Mouse (Mus musculus) hindbrain, embryonic 11.5 days (tissue): ENCODE results near the gene Malsu1. TPM values are rescaled to one million over a fixed set of nuclear protein-coding genes. Genes with fewer than 3 reads are reported as not detected.

Experiments used
- ATAC-seq: fragments of 200-750 bp; cut with Nextera tagmentation; 2 replicates; pipeline ENCODE4 v1.8.0; 2017; ENCODE audit warnings: mild to moderate bottlenecking, moderate TSS enrichment, moderate library complexity; ENCODE audit not compliant: low FRiP score
- DNase-seq: peaks from one replicate; pipeline ENCODE4 v3.0.0-alpha.2; 2015; ENCODE audit warnings: low spot score
- H3K27ac ChIP-seq: fragments of 300-500 bp; sonication (generic); 2 replicates; pipeline ENCODE4 v1.5.1; 2014; ENCODE audit warnings: mild to moderate bottlenecking, low read depth, low read length
- H3K27me3 ChIP-seq: fragments of 300-500 bp; sonication (generic); 2 replicates; pipeline ENCODE4 v1.6.1; 2014; ENCODE audit warnings: mild to moderate bottlenecking, low read length, moderate library complexity, mixed read lengths; ENCODE audit not compliant: control insufficient read depth, insufficient read depth
- H3K36me3 ChIP-seq: fragments of 300-500 bp; sonication (generic); 2 replicates; pipeline ENCODE4 v1.6.1; 2014; ENCODE audit warnings: mild to moderate bottlenecking, low read length, moderate library complexity, mixed read lengths; ENCODE audit not compliant: control insufficient read depth, insufficient read depth
- H3K4me1 ChIP-seq: fragments of 300-500 bp; sonication (generic); replicated peaks from 2 replicates; pipeline ENCODE4 v1.6.1; 2014; ENCODE audit warnings: low read length, mixed read lengths; ENCODE audit not compliant: control insufficient read depth, insufficient read depth
- H3K4me2 ChIP-seq: fragments of 300-500 bp; sonication (generic); replicated peaks from 2 replicates; pipeline ENCODE4 v1.6.1; 2014; ENCODE audit warnings: mild to moderate bottlenecking, low read depth, low read length
- H3K4me3 ChIP-seq: fragments of 300-500 bp; sonication (generic); 2 replicates; pipeline ENCODE4 v1.5.1; 2014; ENCODE audit warnings: low read depth, low read length
- H3K9ac ChIP-seq: fragments of 300-500 bp; sonication (generic); 2 replicates; pipeline ENCODE4 v1.6.1; 2014; ENCODE audit warnings: low read depth, low read length
- H3K9me3 ChIP-seq: fragments of 300-500 bp; sonication (generic); 2 replicates; pipeline ENCODE4 v1.6.1; 2016; ENCODE audit warnings: low read length; ENCODE audit not compliant: control insufficient read depth
- WGBS: fragments of 180-500 bp; shearing (Covaris S2); extraction: QIAGEN DNeasy Blood & Tissue Kit; methylation state at CpG from one replicate; pipeline ENCODE4 v1.1.7; 2014; 5-methylcytosine and 5-hydroxymethylcytosine counted together
- polyA plus RNA-seq: library from polyadenylated mRNA; unstranded; fragments of >200 nt; fragmentation: Nextera tagmentation; extraction: Ambion mirVana; gene quantifications from 2 replicates; pipeline ENCODE4 v1.2.1, GENCODE M21; 2014

Malsu1 gene
- polyA plus RNA-seq, 1 experiment from 2014 or later: 57.9 TPM

- H3K9ac ChIP-seq: no peak overlapping the region
- H3K4me3 ChIP-seq: no peak overlapping the region
- no peaks in the 10 kb centered on the region for H3K27me3 ChIP-seq
- no peak overlapping the region for H3K27ac ChIP-seq
- no peaks in the 10 kb centered on the region for H3K9me3 ChIP-seq
- no peak overlapping the region for H3K4me2 ChIP-seq
- WGBS: 95% methylated on average over 8 of the region's 8 CpGs
- no peaks in the 10 kb centered on the region for H3K4me1 ChIP-seq
- ATAC-seq: no peak
- H3K36me3 ChIP-seq: 0 out of 2 replicates have a peak, but pooled peaks cover 3% of the 10 kb centered on the region
- no peak for DNase-seq
Observed at GRCm38 (mm10) chr6:49116241-49116640, 42.6 kb downstream of the Malsu1 start.

- no peak overlapping the region for H3K4me2 ChIP-seq
- ATAC-seq (no peak), DNase-seq (no peak)
- WGBS: 89% methylated on average over 8 of the region's 8 CpGs
- no peak overlapping the region for H3K9ac ChIP-seq
- H3K27me3 ChIP-seq: no peaks in the 10 kb centered on the region
- H3K9me3 ChIP-seq: no peaks in the 10 kb centered on the region
- no peaks in the 10 kb centered on the region for H3K4me1 ChIP-seq
- no peak overlapping the region for H3K4me3 ChIP-seq
- H3K27ac ChIP-seq: no peak overlapping the region
- 0 out of 2 replicates have a peak, but pooled peaks cover 3% of the 10 kb centered on the region for H3K36me3 ChIP-seq
Observed at GRCm38 (mm10) chr6:49118446-49118845, 44.9 kb downstream of the Malsu1 start.

GRCm38 (mm10) chr6:49119462-49120135 lies 46.0 kb downstream of the Malsu1 start:
- Histone ChIP-seq H3K27ac (no peak overlapping the region), H3K4me2 (no peak overlapping the region), H3K27me3 (no peaks in the 10 kb centered on the region), H3K4me1 (no peaks in the 10 kb centered on the region), H3K4me3 (no peak overlapping the region), H3K9ac (no peak overlapping the region), H3K9me3 (no peaks in the 10 kb centered on the region), H3K36me3 (0 out of 2 replicates have a peak, but pooled peaks cover 3% of the 10 kb centered on the region)
- DNase-seq (no peak), ATAC-seq (no peak)
- WGBS: 100% methylated on average over 1 of the region's 1 CpGs

GRCm38 (mm10) chr6:49120370-49120769 lies 46.8 kb downstream of the Malsu1 start:
- Histone ChIP-seq H3K9me3 (no peaks in the 10 kb centered on the region), H3K4me1 (no peaks in the 10 kb centered on the region), H3K4me2 (no peak overlapping the region), H3K4me3 (no peak overlapping the region), H3K27me3 (no peaks in the 10 kb centered on the region), H3K27ac (no peak overlapping the region), H3K36me3 (no peaks in the 10 kb centered on the region), H3K9ac (no peak overlapping the region)
- 93% methylated on average over 3 of the region's 3 CpGs for WGBS
- no peak for DNase-seq
- ATAC-seq: no peak

- H3K9ac ChIP-seq: no peak overlapping the region
- ATAC-seq: no peak
- DNase-seq: no peak
- H3K36me3 ChIP-seq: no peaks in the 10 kb centered on the region
- no peak overlapping the region for H3K4me2 ChIP-seq
- no peaks in the 10 kb centered on the region for H3K9me3 ChIP-seq
- H3K27ac ChIP-seq: no peak overlapping the region
- H3K27me3 ChIP-seq: no peaks in the 10 kb centered on the region
- no peak overlapping the region for H3K4me3 ChIP-seq
- H3K4me1 ChIP-seq: no peaks in the 10 kb centered on the region
Observed at GRCm38 (mm10) chr6:49130328-49130727, 56.7 kb downstream of the Malsu1 start.

GRCm38 (mm10) chr6:49131855-49132254 lies 58.3 kb downstream of the Malsu1 start:
- DNase-seq (no peak), ATAC-seq (no peak)
- Histone ChIP-seq H3K4me1 (no peaks in the 10 kb centered on the region), H3K27ac (no peak overlapping the region), H3K36me3 (no peaks in the 10 kb centered on the region), H3K9me3 (no peaks in the 10 kb centered on the region), H3K9ac (no peak overlapping the region), H3K27me3 (no peaks in the 10 kb centered on the region), H3K4me2 (no peak overlapping the region), H3K4me3 (no peak overlapping the region)
- WGBS: 84% methylated on average over 9 of the region's 9 CpGs

GRCm38 (mm10) chr6:49132352-49133090 lies 58.9 kb downstream of the Malsu1 start:
- ATAC-seq: no peak
- H3K9ac ChIP-seq: no peak overlapping the region
- no peak overlapping the region for H3K4me2 ChIP-seq
- H3K36me3 ChIP-seq: no peaks in the 10 kb centered on the region
- H3K9me3 ChIP-seq: no peaks in the 10 kb centered on the region
- H3K4me1 ChIP-seq: no peaks in the 10 kb centered on the region
- 64% methylated on average over 6 of the region's 6 CpGs for WGBS
- H3K27me3 ChIP-seq: no peaks in the 10 kb centered on the region
- H3K27ac ChIP-seq: no peak overlapping the region
- no peak for DNase-seq
- H3K4me3 ChIP-seq: no peak overlapping the region
